Mouse (Mus musculus): ENCODE data around the gene Zar1l.

Zar1l gene

GRCm38 (mm10) chr5:150518064-150518463, at the start of gene Zar1l:
Zar1l (minus strand) TSS chr5:150518164.
- in situ Hi-C loops (cut with MboI; ENCODE audit: low pct_unique_long_range_greater_than_20kb in 1 of 2, low sequenced_read_pairs in 2 of 2, unreplicated experiment in 1 of 2), result no loop called here

- in situ Hi-C loops (cut with MboI; ENCODE audit: low pct_unique_long_range_greater_than_20kb in 1 of 2, low sequenced_read_pairs in 2 of 2, unreplicated experiment in 1 of 2), result no loop called here
These were observed 49.0 kb upstream of the Zar1l start for GRCm38 (mm10) chr5:150566971-150567370.

- in situ Hi-C loops (cut with MboI; ENCODE audit: low pct_unique_long_range_greater_than_20kb in 1 of 2, low sequenced_read_pairs in 2 of 2, unreplicated experiment in 1 of 2), result no loop called here
These were observed 48.3 kb upstream of the Zar1l start for GRCm38 (mm10) chr5:150566226-150566625.

GRCm38 (mm10) chr5:150564426-150564825, 46.5 kb upstream of the Zar1l start:
- in situ Hi-C loops (cut with MboI; ENCODE audit: low pct_unique_long_range_greater_than_20kb in 1 of 2, low sequenced_read_pairs in 2 of 2, unreplicated experiment in 1 of 2), result no loop called here

- in situ Hi-C loops (cut with MboI; ENCODE audit: low pct_unique_long_range_greater_than_20kb in 1 of 2, low sequenced_read_pairs in 2 of 2, unreplicated experiment in 1 of 2), result no loop called here
These were observed 43.8 kb upstream of the Zar1l start for GRCm38 (mm10) chr5:150561783-150562182.

- in situ Hi-C loops (cut with MboI; ENCODE audit: low pct_unique_long_range_greater_than_20kb in 1 of 2, low sequenced_read_pairs in 2 of 2, unreplicated experiment in 1 of 2), result no loop called here
These were observed 43.4 kb upstream of the Zar1l start for GRCm38 (mm10) chr5:150561376-150561775.

- in situ Hi-C loops (cut with MboI; ENCODE audit: low pct_unique_long_range_greater_than_20kb in 1 of 2, low sequenced_read_pairs in 2 of 2, unreplicated experiment in 1 of 2), result no loop called here
These were observed 42.9 kb upstream of the Zar1l start for GRCm38 (mm10) chr5:150560851-150561250.

GRCm38 (mm10) chr5:150559519-150560103, 41.6 kb upstream of the Zar1l start:
- in situ Hi-C loops (cut with MboI; ENCODE audit: low pct_unique_long_range_greater_than_20kb in 1 of 2, low sequenced_read_pairs in 2 of 2, unreplicated experiment in 1 of 2), result no loop called here

- in situ Hi-C loops (cut with MboI; ENCODE audit: low pct_unique_long_range_greater_than_20kb in 1 of 2, low sequenced_read_pairs in 2 of 2, unreplicated experiment in 1 of 2), result no loop called here
These were observed 33.7 kb upstream of the Zar1l start for GRCm38 (mm10) chr5:150551637-150552036.

- in situ Hi-C loops (cut with MboI; ENCODE audit: low pct_unique_long_range_greater_than_20kb in 1 of 2, low sequenced_read_pairs in 2 of 2, unreplicated experiment in 1 of 2), result no loop called here
These were observed 25.2 kb upstream of the Zar1l start for GRCm38 (mm10) chr5:150543184-150543583.

GRCm38 (mm10) chr5:150541302-150541701, 23.3 kb upstream of the Zar1l start:
- in situ Hi-C loops (cut with MboI; ENCODE audit: low pct_unique_long_range_greater_than_20kb in 1 of 2, low sequenced_read_pairs in 2 of 2, unreplicated experiment in 1 of 2), result no loop called here

- in situ Hi-C loops (cut with MboI; ENCODE audit: low pct_unique_long_range_greater_than_20kb in 1 of 2, low sequenced_read_pairs in 2 of 2, unreplicated experiment in 1 of 2), result no loop called here
These were observed 7.3 kb upstream of the Zar1l start for GRCm38 (mm10) chr5:150525239-150525638.

- in situ Hi-C loops (cut with MboI; ENCODE audit: low pct_unique_long_range_greater_than_20kb in 1 of 2, low sequenced_read_pairs in 2 of 2, unreplicated experiment in 1 of 2), result no loop called here
These were observed 4.9 kb upstream of the Zar1l start for GRCm38 (mm10) chr5:150522867-150523234.

GRCm38 (mm10) chr5:150521937-150522866, 4.2 kb upstream of the Zar1l start, which contains the start of gene Brca2:
Brca2 (plus strand) TSS chr5:150522630.
- in situ Hi-C loops (cut with MboI; ENCODE audit: low pct_unique_long_range_greater_than_20kb in 1 of 2, low sequenced_read_pairs in 2 of 2, unreplicated experiment in 1 of 2), result no loop called here

GRCm38 (mm10) chr5:150519551-150519950, 1.6 kb upstream of the Zar1l start:
- in situ Hi-C loops (cut with MboI; ENCODE audit: low pct_unique_long_range_greater_than_20kb in 1 of 2, low sequenced_read_pairs in 2 of 2, unreplicated experiment in 1 of 2), result no loop called here

- in situ Hi-C loops (cut with MboI; ENCODE audit: low pct_unique_long_range_greater_than_20kb in 1 of 2, low sequenced_read_pairs in 2 of 2, unreplicated experiment in 1 of 2), result no loop called here
These were observed 3.9 kb downstream of the Zar1l start for GRCm38 (mm10) chr5:150514027-150514426.

- in situ Hi-C loops (cut with MboI; ENCODE audit: low pct_unique_long_range_greater_than_20kb in 1 of 2, low sequenced_read_pairs in 2 of 2, unreplicated experiment in 1 of 2), result no loop called here
These were observed 4.7 kb downstream of the Zar1l start for GRCm38 (mm10) chr5:150513264-150513663.

- in situ Hi-C loops (cut with MboI; ENCODE audit: low pct_unique_long_range_greater_than_20kb in 1 of 2, low sequenced_read_pairs in 2 of 2, unreplicated experiment in 1 of 2), result no loop called here
These were observed 7.3 kb downstream of the Zar1l start for GRCm38 (mm10) chr5:150510451-150511225.

- in situ Hi-C loops (cut with MboI; ENCODE audit: low pct_unique_long_range_greater_than_20kb in 1 of 2, low sequenced_read_pairs in 2 of 2, unreplicated experiment in 1 of 2), result no loop called here
These were observed 22.2 kb downstream of the Zar1l start for GRCm38 (mm10) chr5:150495792-150496191.

All from mouse embryonic stem cell (cell line).